Mouse (Mus musculus): ENCODE data around the gene Prkab1.

GRCm38 (mm10) chr5:116023821-116024284 lies 455 bp downstream of the Prkab1 start:
- TF ChIP-seq CTCF (IDR thresholded peaks at IDR 0.05; ENCODE audit: low read depth, low read length) = no peak
- no peak for TF ChIP-seq POLR2A (IDR thresholded peaks at IDR 0.05; ENCODE audit: borderline replicate concordance, low read depth, low read length)
